Mouse (Mus musculus) v-Abl transformed pro-B cells (cell line): Measurements from ENCODE around the gene Pip4k2b.

Experiments used
- in situ Hi-C, 2 experiments: fragments of 400-800 bp; cut with MboI; formaldehyde crosslinking; loops; one replicate each; pipeline ENCODE4 v1.15.1; 2025; ENCODE audit not compliant: unreplicated experiment in 2 of 2

The Pip4k2b gene

DNA sequence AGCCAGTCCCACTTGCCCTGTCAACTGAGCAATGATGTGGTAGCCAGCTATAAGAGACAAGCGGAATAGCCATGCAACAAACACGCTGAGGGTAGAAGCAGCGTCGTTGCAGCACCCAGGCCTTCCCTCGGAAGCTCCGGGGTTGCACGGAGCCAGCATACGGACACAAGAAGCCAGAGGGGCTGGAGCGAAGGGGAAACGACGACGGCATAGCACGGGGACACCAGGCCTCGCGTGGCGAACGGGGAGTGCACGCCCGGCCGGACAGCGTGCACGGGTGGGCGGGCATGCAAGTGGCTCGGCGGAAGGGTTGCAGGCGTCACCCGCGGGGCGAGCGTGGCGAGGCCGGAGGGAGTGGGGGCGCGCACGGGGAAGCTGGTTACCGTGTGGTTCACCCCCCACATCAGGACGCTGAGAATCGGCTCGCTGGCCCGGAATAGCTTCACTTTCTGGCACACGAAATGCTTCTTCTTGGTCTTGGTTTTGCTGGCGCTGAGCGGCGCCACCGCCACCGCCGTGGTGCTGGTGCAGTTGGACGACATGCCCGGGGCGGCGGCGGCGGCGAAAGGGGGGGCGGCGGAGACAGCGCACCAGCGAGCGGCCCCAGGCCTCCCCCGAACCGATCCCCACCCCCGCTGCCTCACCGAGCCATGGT, at the start of gene Pip4k2b:
Pip4k2b (minus strand) TSS at position 642 of the 655 bp plus-strand sequence.
- in situ Hi-C loops = no loop called here

- in situ Hi-C loops = loop anchor here in 1 of 2 experiments (25.0 kb wide), 1 partner anchor 794 kb away; the partner anchor contains the start of genes Lrrc3c and Ormdl3
Measured at GRCm38 (mm10) chr11:97793165-97793564, 48.7 kb upstream of the Pip4k2b start.

DNA sequence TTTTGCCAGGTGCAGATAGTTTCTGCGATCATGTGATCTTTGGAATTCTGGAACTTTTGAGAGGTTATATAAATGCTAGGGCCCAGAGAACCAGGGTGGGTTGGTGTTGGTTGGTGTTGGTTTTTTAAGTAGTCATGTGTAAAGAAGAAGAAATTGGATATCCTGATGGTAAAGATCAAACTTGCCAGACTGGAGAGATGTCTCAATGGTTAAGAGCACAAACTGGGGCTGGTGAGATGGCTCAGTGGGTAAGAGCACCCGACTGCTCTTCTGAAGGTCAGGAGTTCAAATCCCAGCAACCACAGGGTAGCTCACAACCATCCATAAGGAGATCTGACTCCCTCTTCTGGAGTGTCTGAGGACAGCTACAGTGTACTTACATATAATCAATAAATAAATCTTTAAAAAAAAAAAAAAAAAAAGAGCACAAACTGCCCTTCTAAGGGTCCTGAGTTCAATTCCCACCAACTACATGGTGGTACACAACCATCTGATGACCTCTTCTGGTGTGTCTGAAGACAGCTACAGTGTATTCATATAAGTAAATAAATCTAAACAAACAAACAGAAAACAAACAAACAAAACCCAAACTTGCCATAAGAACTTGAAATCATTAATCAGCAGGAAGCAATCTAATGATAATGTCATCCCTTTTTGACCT, 46.4 kb upstream of the Pip4k2b start:
- in situ Hi-C loops = loop anchor here in 1 of 2 experiments (25.0 kb wide), 1 partner anchor 796 kb away; the partner anchor contains the start of genes Lrrc3c and Ormdl3

GRCm38 (mm10) chr11:97789727-97790126, 45.2 kb upstream of the Pip4k2b start:
- in situ Hi-C loops = loop anchor here in 1 of 2 experiments (25.0 kb wide), 1 partner anchor 798 kb away; the partner anchor contains the start of genes Lrrc3c and Ormdl3

GRCm38 (mm10) chr11:97787961-97788360, 43.5 kb upstream of the Pip4k2b start:
- in situ Hi-C loops = loop anchor here in 1 of 2 experiments (25.0 kb wide), 1 partner anchor 799 kb away; the partner anchor contains the start of genes Lrrc3c and Ormdl3

DNA sequence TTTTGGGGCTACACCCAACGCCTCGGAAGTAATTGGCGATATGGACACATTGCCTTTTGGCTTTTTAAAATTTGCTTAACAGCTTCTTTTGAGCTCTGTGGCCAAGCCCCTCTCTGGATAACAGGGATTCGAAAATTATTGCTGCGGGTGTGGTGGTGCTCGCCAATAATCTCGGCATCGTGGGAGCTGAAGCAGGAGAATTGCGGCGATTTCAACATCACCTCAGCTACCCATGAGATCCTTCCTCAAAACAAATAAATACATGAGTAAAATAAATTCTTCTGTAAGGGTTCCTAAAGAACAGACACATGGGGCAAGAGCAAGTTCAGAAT, 38.0 kb upstream of the Pip4k2b start:
- in situ Hi-C loops = loop anchor here in 1 of 2 experiments (25.0 kb wide), 1 partner anchor 805 kb away; the partner anchor contains the start of genes Lrrc3c and Ormdl3

GRCm38 (mm10) chr11:97781832-97782563, 37.5 kb upstream of the Pip4k2b start, which contains the start of gene Rpl23:
Gene Rpl23, minus strand, starts transcription at chr11:97782437.
- in situ Hi-C loops = loop anchor here in 1 of 2 experiments (25.0 kb wide), 1 partner anchor 805 kb away; the partner anchor contains the start of genes Lrrc3c and Ormdl3

DNA sequence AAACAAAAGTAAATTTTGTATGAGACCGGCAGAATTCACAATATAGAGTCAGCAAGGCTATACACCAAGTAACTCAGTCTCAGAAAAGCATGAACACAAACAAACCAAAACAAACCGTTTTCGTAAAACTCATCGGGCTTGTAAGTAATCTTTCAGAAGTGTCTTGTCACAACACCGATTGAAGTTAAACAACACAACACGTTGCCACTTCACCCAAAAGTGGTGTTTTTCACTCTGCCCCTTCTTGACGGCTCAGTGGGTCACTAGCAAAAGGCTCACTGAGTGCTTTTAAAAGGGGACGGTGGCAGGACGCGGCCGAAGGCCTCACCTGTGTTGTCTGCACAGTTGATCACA, 37.0 kb upstream of the Pip4k2b start:
- in situ Hi-C loops = loop anchor here in 1 of 2 experiments (25.0 kb wide), 1 partner anchor 806 kb away; the partner anchor contains the start of genes Lrrc3c and Ormdl3

DNA sequence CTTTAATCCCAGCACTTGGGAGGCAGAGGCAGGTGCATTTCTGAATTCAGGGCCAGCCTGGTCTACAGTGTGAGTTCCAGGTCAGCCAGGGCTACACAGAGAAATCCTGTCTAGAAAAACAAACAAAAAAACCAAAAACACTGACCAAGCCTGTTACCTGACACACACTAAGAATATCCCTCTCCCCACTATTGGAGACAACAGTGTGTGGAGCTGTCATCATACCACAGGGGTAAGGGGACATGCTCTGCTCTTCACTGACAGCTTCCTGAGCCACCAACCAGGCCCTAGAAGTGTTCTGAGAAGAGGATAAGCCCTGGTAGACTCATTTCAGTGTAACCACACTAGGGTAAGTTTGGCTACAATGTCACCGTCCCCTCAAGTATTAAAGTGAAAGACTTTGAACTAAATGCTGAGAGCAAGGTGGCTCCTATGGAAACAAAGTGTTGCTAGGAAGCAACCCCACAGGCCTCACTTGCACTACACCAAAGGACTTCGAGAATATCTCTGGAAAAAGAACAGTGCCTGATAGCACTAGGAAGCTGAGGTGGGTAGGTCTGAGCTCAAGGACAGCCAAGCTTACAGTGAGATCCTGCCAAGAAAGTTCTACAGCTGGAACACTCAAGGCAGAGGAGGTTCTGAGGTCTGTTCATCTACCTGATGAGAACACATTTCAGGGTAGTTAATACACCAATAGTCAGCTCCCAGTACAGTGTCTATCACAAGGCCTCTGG, 35.6 kb upstream of the Pip4k2b start:
- in situ Hi-C loops = loop anchor here in 1 of 2 experiments (25.0 kb wide), 1 partner anchor 807 kb away; the partner anchor contains the start of genes Lrrc3c and Ormdl3

DNA sequence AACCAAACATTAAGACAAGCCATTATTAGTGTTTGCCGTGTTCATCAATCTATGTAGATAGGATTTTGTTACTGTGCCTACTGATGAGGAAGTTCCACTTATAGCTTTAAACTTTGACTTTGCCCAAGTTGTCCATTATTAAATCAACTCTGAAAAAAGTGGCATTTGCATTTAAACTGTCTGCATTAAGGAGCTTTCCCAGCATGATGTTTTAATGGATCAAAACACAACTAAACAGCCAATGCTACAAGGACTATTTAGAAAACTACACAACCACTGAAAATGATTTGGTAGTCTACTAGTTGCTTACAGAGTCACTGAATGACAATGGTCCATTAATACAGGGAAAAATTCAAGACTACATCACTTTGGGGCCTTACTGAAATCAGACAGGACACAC, 34.4 kb upstream of the Pip4k2b start:
- in situ Hi-C loops = loop anchor here in 1 of 2 experiments (25.0 kb wide), 1 partner anchor 808 kb away; the partner anchor contains the start of genes Lrrc3c and Ormdl3

- in situ Hi-C loops = loop anchor here in 1 of 2 experiments (25.0 kb wide), 1 partner anchor 810 kb away; the partner anchor contains the start of genes Lrrc3c and Ormdl3
Measured at GRCm38 (mm10) chr11:97777129-97777529, 32.6 kb upstream of the Pip4k2b start.

- in situ Hi-C loops = loop anchor here in 1 of 2 experiments (25.0 kb wide), 1 partner anchor 811 kb away; the partner anchor contains the start of genes Lrrc3c and Ormdl3
Measured at GRCm38 (mm10) chr11:97776497-97777128, 32.1 kb upstream of the Pip4k2b start.

GRCm38 (mm10) chr11:97775808-97776496, 31.4 kb upstream of the Pip4k2b start, which contains the start of gene 1700001P01Rik:
Gene 1700001P01Rik, minus strand, starts transcription at chr11:97775918.
- in situ Hi-C loops = loop anchor here in 1 of 2 experiments (25.0 kb wide), 1 partner anchor 811 kb away; the partner anchor contains the start of genes Lrrc3c and Ormdl3

- in situ Hi-C loops = loop anchor here in 1 of 2 experiments (25.0 kb wide), 1 partner anchor 812 kb away; the partner anchor contains the start of genes Lrrc3c and Ormdl3
Measured at GRCm38 (mm10) chr11:97775186-97775585, 30.7 kb upstream of the Pip4k2b start.

DNA sequence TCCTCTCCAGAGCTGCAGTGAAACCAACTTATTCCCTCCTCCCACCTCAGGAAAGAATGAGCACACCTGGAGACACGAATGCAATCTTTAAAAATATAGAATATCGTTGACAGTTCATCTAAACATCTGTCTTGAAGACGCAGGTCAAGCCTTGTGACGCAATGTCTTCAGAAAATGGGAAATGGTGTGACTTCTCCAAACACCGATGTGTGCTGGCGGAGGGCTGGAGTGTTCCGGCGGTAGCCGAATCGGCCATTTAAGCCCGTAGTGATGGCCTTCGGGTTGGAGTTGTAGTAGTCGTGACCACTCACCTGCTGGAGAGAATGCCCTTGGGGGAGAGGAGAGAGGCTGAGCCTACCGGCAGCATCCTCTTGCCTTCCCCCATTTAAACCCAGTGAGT, 26.9 kb upstream of the Pip4k2b start:
- in situ Hi-C loops = no loop called here

- in situ Hi-C loops = no loop called here
Measured at GRCm38 (mm10) chr11:97769704-97770103, 25.2 kb upstream of the Pip4k2b start.

GRCm38 (mm10) chr11:97766154-97766881, 21.8 kb upstream of the Pip4k2b start, which contains the start of gene Cwc25:
Gene Cwc25, minus strand, starts transcription at chr11:97766556.
- in situ Hi-C loops = no loop called here

- in situ Hi-C loops = no loop called here
Measured at GRCm38 (mm10) chr11:97761638-97762037, 17.1 kb upstream of the Pip4k2b start.
